Mouse (Mus musculus): ENCODE measurements around the gene Serp2. TPM values are rescaled to one million over a fixed set of nuclear protein-coding genes. Genes with fewer than 3 reads are reported as not detected.
"Not testable (repeated sequence)": the region's sequence is repeated elsewhere in the genome, so short reads cannot be mapped to it uniquely, and the experiment has no call there.

Gene Serp2
- polyA plus RNA-seq, 1 experiment, result 1.0 TPM

DNA sequence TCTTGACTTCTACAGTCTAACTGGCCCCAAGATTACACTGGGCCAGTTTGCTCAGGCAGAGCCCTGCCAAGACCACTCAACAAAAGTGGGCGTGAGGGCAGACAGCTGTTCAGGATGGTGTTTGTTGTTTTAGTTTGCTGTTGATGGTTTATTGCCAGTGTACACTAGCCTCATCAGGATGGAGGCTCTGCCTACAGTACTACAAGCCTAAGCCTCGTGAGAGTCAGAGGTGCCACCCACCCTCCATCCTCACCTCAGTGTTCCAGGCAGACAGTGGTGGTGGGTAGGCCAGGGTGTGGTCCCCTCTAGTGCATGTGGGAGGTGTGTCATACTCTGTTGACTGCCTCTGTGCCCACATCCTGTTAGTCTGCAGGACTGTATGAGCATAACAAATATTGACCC is 23.0 kb upstream of the Serp2 start:
- no peak for DNase-seq (ENCODE audit: low read depth, low spot score)
- WGBS, result 29% methylated on average over 2 of the region's 2 CpGs

DNA sequence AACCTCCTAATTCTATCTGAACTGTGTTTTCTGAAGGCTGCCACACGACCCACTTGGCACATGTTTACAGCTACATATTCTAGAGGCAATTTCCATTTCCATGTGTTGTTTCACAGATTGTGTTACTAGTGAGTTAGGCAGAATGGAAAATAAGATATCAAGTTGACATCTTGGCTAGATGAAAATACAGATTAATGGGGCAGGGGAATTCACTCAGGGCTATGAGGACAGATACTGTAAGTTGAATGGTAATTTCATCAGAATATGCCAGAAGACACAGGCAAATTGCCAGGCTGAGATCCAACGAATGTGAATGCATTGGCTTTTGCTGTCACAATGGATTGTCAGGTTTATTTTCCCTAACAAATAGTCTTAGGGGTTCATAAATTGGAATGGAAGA is 21.2 kb upstream of the Serp2 start:
- DNase-seq (ENCODE audit: low read depth, low spot score), result no peak
- WGBS, result 62% methylated on average over 2 of the region's 2 CpGs

DNA sequence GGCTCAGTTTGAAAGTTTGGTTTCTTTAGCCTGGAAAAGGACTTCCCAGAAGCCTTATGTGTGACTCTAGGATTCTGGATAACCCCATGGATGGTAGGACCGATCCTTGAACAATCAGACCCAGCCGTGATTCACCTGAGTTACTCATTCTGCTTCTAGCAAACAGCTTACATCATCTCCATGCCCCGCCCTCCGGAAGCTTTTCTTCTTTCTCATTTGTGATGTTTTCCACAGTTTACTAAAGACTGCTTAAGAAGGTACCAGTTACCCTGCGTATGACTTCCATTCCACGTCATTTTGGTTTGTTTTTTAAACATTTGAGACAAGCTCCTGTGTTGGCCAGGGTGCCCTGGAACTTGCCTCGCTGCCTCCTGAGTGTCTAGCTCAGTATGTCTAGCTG is 13.6 kb upstream of the Serp2 start:
- DNase-seq (ENCODE audit: low read depth, low spot score), result no peak
- 38% methylated on average over 7 of the region's 7 CpGs for WGBS

DNA sequence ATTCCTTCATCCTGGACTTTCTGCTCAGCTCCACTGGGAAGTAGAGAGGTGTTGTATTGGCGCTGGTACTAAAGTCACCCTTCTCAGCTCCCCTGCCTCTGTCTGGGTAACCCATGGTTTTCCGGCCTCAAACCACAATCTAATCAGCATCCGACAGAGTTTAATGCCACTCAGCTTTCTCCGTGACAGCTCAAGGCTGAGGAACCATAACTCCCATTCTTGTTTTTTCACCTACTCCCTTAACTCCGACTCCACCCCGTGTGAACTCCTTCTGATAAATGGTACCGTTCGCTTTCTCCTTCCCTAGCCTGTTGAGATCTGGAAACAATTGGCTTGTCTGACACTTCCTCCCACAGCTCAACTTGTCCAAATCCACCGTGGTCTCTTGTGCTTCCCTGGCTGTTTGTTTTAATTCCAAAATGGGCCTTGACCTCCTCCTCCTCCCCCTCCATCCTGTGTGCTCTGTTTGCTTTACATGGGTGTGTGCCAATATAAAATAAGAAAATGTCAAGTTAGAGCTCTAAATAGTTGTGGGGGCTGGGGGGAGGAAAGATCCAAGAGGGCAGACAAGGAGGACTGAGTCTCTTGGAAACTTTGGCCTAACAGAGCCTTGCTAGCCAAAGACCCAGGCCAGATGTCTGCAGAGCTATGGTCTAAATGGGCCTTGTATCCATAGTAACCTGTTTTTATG is 12.7 kb upstream of the Serp2 start:
- no peak for DNase-seq (ENCODE audit: low read depth, low spot score)
- 23% methylated on average over 9 of the region's 9 CpGs for WGBS

DNA sequence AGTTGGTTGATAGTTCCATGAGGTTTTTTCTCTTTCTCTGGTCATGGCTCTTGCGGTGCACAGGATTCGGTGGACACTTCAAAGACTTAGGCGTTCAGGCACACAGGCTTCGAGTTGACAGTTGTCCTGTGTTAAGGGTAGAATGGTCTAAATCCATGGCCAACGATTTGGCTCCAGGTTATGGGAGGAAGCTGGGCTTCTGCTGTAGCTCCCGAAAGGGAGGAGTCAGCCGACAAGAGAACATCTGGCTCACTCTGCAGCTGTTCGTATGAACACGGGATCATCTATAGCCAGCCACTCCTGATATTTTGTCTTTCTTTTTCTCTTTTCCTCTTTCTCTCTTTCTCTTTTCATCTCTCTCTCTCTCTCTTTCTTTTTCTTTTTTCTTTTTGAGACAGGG is 11.9 kb upstream of the Serp2 start:
- WGBS, result 74% methylated on average over 9 of the region's 9 CpGs
- no peak for DNase-seq (ENCODE audit: low read depth, low spot score)

DNA sequence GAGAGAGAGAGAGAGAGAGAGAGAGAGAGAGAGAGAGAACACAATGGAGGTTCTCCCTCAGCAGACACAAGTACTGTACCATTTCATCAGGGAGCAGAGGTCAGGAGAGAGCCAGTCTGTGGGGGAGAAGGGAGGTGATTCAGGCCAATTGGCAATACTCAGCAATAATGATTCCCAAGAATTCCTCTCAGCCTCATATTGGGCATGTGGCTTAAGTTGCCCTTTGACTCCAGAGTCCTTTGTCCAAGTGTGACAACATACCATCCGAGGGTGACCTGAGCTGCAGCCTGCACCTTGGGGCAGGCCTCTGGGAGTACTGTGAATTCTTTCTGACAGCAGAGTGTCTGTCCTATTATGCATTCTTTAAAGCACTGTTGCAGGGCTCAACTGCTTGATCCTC is 10.6 kb upstream of the Serp2 start:
- DNase-seq (ENCODE audit: low read depth, low spot score), result no peak
- WGBS, result 70% methylated on average over 1 of the region's 1 CpGs

DNA sequence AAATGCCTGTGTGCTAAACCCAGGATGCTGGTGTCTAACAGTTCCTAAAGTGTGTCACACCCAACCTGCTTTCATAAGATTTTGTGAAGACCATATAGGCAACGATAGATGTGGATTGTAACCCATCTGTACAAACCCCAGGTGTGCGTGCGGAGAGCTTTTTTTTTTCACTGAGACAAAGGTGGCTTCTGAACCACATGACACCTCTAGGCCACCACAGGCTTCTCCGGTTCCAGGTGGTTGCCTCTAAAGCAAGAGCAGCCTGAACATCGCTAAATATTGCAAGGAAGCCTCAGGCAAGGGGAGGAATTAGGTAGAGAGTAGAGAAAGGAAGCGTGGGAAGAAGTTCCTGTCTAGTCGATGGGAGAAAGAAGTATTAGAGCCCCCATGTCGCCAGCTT is 10.0 kb upstream of the Serp2 start:
- DNase-seq (ENCODE audit: low read depth, low spot score), result no peak

DNA sequence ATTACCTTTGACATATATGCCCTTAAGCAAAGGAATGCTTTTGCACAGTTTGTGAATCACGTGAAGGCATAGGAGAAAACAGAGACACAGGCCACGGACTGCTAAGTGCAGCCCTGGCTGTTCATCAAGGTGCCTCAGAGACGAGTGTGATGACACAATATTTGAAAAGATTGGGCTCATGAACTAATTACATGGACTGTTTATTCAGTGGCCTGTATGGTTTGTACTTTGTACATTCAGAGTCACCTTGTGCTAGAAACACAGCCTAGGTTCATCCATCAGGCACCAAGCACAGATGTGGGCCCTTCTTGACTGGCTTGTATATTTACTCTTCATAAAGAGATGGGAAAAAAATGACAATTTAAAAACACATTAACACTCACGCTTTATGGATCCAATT is 9.5 kb upstream of the Serp2 start:
- DNase-seq (ENCODE audit: low read depth, low spot score), result no peak
- WGBS, result 74% methylated on average over 4 of the region's 4 CpGs

More for the DNA sequence above, 10.0 kb upstream of the Serp2 start:
- 90% methylated on average over 8 of the region's 8 CpGs for WGBS

DNA sequence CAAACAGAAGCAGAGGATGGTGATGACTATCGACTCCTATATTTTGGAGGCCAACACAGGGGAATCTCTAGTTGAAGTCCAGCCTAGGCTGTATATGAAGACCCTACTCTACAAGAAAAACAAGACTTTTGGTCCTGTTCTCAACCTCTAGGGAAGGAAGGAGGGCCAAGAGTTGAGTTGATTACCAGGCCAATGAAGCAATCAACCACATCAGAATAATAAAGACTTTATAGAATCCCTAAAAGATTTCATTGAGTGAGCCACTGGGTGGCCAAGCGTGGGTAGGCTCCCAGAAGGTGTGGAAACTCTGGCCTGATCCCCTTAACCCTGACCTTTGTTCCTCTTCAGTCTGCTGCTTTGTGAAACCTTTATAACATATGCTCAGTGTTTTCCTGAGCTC is 2.5 kb upstream of the Serp2 start:
- 79% methylated on average over 2 of the region's 2 CpGs for WGBS
- DNase-seq (ENCODE audit: low read depth, low spot score), result no peak

DNA sequence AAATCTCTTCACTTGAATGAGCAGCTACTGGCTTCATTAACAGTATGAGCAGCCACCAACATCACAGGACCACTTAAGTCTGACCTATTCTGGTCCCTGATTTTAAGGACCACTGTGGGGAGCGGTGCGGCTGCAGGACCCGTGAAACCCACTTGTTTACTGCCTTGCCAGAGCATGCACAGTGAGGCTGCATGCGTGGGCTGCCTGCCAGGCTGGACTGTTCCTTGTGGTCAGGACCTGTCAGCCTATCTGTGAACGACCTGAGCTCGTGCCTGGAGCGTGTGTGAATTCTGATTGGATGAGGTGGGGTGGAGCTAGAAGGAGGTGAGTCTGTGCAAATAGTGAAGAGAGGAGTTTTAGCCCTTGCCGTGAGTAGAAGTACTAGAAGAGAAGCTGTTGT is 1.5 kb upstream of the Serp2 start:
- not testable (repeated sequence) for DNase-seq (ENCODE audit: low read depth, low spot score)
- 48% methylated on average over 8 of the region's 8 CpGs for WGBS

DNA sequence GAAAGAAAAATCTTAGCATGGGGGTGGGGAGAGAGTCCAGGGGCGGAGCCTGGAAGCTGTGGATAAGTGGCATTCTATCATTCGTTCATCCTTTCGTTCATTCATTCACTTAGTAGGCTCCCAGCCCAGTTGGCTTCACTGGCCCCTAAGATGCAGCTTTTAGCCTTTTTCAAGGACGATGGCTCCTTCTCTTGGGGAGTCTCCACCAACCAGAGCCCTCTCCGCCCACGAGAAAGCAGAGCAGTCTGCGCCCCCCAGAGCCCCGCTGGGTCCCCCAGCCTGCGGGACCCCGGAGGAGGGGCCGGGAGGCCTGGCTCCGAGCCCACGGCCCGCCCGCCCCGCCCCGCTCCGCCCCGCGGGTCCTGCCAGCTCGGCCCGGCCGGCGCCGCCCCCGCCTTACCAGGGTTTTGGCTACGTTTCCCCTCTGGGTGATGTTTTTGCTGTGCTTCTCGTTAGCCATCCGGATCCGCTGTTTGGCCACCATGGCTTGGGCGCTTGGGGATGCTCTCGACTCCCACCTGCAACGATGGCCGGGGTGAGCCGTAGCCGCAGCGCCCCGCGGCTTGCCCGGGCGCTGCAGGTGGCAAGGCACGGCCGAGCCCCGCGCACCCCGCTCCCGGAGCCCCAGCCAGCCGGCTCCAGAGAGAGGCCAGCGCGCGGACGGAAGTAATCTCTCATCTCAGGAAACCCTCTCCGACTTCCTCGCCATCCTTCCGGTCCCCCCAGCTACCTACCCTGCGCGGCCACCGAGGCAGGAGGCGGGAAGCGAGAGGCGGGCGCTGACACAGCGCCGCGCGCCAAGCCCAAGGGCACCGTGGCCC is 448 bp downstream of the Serp2 start:
- WGBS, result 2% methylated on average over 67 of the region's 67 CpGs
- no peak for DNase-seq (ENCODE audit: low read depth, low spot score)

DNA sequence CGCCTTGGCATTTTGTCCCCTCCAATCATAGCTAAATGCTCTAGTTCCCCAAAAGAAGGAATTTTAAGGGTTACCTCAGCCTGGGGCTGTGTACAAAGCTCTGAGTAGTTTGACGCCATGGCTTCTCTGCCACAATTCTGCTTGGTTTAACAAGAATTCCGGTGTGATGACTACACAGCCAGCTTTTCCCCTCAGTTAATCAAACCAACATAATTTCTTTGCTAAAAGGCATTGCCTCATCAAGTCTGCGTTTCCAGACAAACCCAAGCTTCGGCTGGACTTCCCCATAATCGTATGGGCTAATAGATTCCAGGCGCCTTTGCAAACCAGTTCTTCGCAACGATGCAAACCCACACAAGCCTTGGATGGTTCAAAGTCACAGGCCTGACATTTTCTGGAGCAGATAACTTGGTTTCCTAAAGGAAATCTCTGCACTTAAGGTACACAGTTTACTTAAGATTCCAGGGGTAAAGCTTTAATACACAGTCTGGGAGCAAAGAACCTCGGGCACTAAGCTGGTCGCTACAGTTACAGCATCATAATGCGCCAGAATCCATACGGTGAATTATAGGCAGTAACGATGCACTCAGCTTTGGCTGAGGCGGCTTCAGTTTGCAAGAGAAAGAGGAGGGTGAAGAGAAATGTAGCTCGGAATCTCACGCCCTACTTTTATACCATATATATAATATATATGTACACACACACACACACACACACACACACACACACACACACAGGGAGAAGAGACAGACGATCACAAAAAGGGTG is 1.2 kb downstream of the Serp2 start:
- WGBS, result 60% methylated on average over 18 of the region's 18 CpGs
- DNase-seq (ENCODE audit: low read depth, low spot score), result no peak

DNA sequence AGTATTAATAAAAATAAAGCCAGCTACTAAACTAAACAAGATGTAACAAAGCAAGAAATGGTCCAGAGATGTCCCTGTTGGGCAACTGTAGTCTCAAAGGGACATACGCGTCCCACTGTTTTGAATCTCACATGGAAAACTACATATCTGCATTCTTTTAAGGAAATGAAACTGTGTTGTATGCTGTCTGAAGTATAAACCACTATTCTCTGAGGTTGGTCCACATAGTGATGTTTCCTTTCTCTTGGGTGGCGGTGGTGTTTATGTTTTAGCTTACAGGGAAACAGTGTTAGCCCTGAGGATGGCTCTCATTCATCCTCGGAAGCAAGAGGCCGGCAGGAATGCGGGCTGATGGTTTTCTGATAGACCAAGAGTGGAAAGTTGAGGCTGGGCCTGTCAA is 12.6 kb downstream of the Serp2 start:
- 85% methylated on average over 6 of the region's 6 CpGs for WGBS
- no peak for DNase-seq (ENCODE audit: low read depth, low spot score)

DNA sequence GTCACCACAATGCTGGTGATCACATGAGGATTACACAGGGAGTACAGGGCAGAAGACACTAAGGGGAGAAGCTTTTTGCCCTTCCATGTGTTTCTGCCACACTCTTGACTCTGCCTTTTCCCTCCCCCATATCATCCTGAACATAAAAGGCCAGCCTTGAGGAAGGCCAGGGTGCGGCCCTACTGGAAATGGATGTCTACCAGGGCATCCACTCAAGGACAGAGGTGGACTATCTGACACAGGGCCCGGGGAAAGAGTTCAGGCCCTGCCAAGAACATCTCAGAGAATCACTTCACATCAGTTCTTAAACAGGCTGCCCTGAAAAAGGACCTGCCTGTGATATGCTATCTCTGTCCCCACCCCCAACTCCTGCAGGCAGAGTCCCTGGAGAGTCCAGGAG is 15.3 kb downstream of the Serp2 start:
- DNase-seq (ENCODE audit: low read depth, low spot score), result no peak
- WGBS, result 76% methylated on average over 2 of the region's 2 CpGs

DNA sequence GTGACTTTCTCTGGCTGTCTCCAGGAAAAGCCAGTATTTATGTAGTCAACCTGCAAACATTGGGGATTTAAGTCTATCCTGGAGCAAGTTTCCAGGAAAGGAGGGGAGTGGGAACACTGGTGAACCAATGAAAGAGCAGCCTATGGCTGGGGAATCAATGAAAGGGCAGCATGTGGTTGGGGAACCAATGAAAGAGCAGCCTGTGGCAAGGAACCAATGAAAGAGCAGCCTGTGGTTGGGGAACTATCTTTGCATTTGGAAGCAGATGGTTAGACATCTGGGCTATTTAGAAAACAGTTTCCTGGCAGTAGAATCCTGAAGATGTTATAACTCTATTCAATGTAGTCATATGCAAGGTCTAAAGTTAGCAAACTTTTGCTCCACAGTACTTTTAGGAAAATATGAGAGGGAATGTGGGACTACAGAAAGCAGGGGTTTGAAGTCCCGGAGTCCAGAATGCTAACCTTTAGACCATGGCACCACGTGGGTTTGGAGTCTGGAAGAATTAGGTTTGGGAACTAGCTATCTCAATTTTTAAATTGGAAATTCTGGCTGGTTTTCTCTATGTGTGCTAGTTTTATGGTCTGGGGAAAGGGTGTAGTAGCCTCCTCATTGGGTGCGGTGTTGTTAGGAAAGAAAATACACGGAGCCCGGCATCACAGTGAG is 16.6 kb downstream of the Serp2 start:
- DNase-seq (ENCODE audit: low read depth, low spot score), result no peak
- WGBS, result 84% methylated on average over 5 of the region's 5 CpGs

DNA sequence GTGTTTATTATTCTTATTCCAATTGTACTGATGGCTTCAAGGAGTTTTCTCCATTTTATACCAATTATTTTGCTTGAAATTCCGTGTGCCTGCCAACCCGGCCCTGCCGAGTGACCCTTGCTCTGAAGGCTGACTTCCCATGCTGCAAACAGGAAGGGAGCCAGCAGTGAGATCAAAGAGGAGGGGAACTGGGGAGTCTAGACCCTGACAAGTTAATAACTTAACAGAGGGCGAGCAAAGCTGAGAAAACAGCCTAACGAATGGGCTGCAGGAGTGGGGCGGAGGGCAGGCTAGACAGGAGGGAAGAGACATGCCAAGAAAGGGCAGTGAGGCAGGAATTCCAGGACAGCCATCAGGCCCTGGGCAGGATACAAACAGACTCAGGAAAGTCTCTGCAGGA is 19.8 kb downstream of the Serp2 start:
- 24% methylated on average over 6 of the region's 6 CpGs for WGBS
- no peak for DNase-seq (ENCODE audit: low read depth, low spot score)

DNA sequence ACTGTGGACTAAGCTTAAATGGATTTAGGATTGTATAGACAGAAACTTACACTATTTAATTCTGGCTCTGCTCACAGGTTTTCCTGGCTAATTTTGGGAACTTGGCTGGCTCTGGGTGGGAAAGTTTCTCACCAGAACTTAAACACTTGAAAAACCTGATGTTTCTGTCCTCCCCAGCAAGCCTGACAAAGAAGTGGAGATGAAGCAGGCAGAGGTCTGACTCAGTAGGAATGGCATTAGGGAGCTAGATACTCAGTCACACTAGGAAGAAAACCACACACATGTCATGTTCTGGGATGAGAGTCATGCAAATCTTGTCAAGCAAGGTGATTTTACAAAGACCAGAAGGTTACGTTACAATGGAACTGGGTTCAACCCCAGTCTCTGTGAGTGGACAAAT is 21.6 kb downstream of the Serp2 start:
- 80% methylated on average over 1 of the region's 1 CpGs for WGBS
- no peak for DNase-seq (ENCODE audit: low read depth, low spot score)

DNA sequence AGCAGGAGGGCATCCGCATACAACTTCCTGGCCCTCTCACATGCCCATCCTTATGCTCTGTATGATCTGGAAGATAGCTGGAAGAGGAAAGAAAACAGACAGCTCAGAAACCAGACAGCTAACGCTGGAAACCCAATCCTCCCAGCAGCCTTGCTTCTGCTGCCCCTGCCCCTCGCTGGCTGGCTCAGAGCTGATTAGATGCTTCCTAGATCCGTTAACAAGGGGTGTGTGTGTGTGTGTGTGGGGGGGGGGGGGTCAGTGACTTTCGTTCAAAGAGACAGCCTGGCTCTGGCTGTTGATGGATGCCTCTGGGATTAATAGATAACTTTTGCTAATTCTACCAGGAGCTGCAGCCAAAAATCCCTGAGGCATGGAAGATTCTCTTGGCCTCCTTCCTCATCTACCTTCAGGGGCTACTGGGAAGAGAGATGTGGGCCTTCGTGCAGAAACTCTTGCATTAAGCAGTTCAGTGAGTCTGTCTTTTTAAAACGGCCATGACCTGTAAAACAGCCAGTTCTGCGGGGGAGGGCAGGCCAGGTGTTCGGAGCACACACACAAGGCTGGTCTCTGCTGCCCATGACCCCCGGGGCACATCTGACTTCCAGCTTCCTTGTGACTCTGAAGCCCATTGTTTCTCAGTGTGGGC is 23.4 kb downstream of the Serp2 start:
- 38% methylated on average over 10 of the region's 10 CpGs for WGBS
- no peak for DNase-seq (ENCODE audit: low read depth, low spot score)

DNA sequence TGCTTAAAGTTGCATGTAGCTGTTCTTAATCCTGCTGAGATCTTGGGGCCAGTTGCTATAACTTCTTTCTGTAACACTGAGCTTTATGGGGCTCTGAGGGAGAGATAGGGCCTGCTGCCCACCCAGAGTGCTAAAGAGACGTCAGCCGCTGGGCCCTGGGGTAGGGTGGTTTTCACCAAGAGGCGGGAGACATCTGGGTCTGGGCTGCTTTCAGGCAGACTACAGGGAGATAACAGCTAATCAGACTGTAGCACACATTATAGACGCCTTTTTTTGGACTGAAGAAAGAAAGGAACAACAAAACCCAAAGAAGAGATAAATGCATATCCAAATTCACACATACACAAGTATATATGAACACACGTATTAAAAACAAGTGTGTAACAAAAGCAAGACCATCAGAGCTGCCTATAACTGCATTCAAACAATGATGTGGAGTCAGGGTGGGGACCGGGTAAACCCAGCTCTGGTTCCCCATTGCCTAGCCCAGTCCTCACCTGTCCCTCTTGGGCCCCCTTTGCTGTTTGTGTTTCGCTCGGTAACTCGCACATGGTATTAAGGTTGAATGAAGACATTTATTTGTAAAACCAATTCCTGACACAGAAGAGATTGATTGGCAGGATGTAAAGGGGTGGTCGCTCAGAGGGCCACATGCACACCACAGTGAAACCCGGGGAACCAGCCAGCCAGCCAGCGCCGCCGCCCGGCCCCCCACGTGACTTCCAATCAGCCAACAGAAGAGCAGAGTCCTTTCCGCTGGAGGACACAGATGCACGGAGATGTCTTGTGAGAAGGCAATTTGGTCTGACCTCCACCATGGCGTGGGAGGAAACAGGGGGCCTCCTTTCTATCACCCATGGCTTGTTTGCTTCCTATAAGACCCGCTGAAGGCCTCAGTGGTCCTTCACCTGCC is 24.2 kb downstream of the Serp2 start:
- WGBS, result 69% methylated on average over 20 of the region's 20 CpGs
- DNase-seq (ENCODE audit: low read depth, low spot score), result no peak
